8 mouse cellular contexts compared by ENCODE assay signal in genomic region chr7:100965079-100965478, GRCm38 (mm10). TPM values are rescaled to one million over a fixed set of nuclear protein-coding genes. Genes with fewer than 3 reads are reported as not detected.
DNase-seq lines count a peak whose midpoint lies in the region; ATAC-seq lines count a peak whose summit lies in the region.

No protein-coding gene starts in this region.

- DNase-seq in gastrocnemius, postnatal 10 days: peak; percentile 45
- no peak for DNase-seq in gastrocnemius, postnatal 25 days
- DNase-seq in thymus, postnatal 14 days: peak; percentile 16
- no peak for DNase-seq in thymus, adult 18-20 months
- no peak for DNase-seq in frontal cortex, adult 2 months (ENCODE audit: extremely low spot score in 1 of 2, low spot score in 1 of 2)
- DNase-seq in ovary, adult 18-20 months (ENCODE audit: low spot score): no peak

- ATAC-seq in erythroid progenitor cell, adult 5-6 weeks (replicated peaks; ENCODE audit: low FRiP score, poor library complexity, severe bottlenecking): peak; percentile 54; the same call in 1 of the 2 replicates
- peak; percentile 70 for ATAC-seq in megakaryocyte, adult 5-6 weeks (ENCODE audit: poor library complexity, severe bottlenecking)

RNA-seq across cellular contexts. Expression of gene P2ry6, which starts 9.4 kb away (rescaled TPM):
- 1 to 10 TPM; 2.3 to 4.0 TPM for total RNA-seq in gastrocnemius, postnatal 10 days (2021)
- total RNA-seq in gastrocnemius, postnatal 25 days (2021): 1 to 10 TPM; 1.4 to 1.9 TPM
- 2.9 and 5.0 TPM in 2 replicates for total RNA-seq in erythroid progenitor cell, adult 5-6 weeks (2015; ENCODE audit: low replicate concordance)
- 0.64 and 1.7 TPM in 2 replicates for total RNA-seq in erythroid progenitor cell, adult 5-6 weeks (2017; ENCODE audit: low replicate concordance)
- 32.8 and 34.2 TPM in 2 replicates for total RNA-seq in megakaryocyte, adult 5-6 weeks (2015)
- 12.0 and 12.9 TPM in 2 replicates for total RNA-seq in megakaryocyte, adult 5-6 weeks (2017)
- polyA plus RNA-seq in frontal cortex, adult 2 months (2012; rRNA removed): 3.4 and 4.1 TPM in 2 replicates

RNA-seq across cellular contexts. Expression of gene Arhgef17, which starts 33.2 kb away (rescaled TPM):
- total RNA-seq in gastrocnemius, postnatal 10 days (2021): 10 to 100 TPM; 29.6 to 35.5 TPM
- 10 to 100 TPM; 16.4 to 20.8 TPM for total RNA-seq in gastrocnemius, postnatal 25 days (2021)
- total RNA-seq in erythroid progenitor cell, adult 5-6 weeks (2015; ENCODE audit: low replicate concordance): 0.42 TPM in 1 of 2 replicates, not detected in the other
- total RNA-seq in erythroid progenitor cell, adult 5-6 weeks (2017; ENCODE audit: low replicate concordance): 0.08 TPM in 1 of 2 replicates, not detected in the other
- total RNA-seq in megakaryocyte, adult 5-6 weeks (2015): 0.09 and 0.21 TPM in 2 replicates
- total RNA-seq in megakaryocyte, adult 5-6 weeks (2017): 0.12 TPM in 1 of 2 replicates, not detected in the other
- polyA plus RNA-seq in frontal cortex, adult 2 months (2012; rRNA removed): 74.9 and 86.0 TPM in 2 replicates

RNA-seq across cellular contexts. Expression of gene P2ry2, which starts 47.6 kb away (rescaled TPM):
- 10 to 100 TPM; 56.5 to 57.9 TPM for total RNA-seq in gastrocnemius, postnatal 10 days (2021)
- total RNA-seq in gastrocnemius, postnatal 25 days (2021): 10 to 100 TPM; 34.3 to 43.7 TPM
- 1.1 and 1.7 TPM in 2 replicates for total RNA-seq in erythroid progenitor cell, adult 5-6 weeks (2015; ENCODE audit: low replicate concordance)
- 1.7 and 2.6 TPM in 2 replicates for total RNA-seq in erythroid progenitor cell, adult 5-6 weeks (2017; ENCODE audit: low replicate concordance)
- total RNA-seq in megakaryocyte, adult 5-6 weeks (2015): 1.6 and 2.1 TPM in 2 replicates
- 3.6 and 3.7 TPM in 2 replicates for total RNA-seq in megakaryocyte, adult 5-6 weeks (2017)
- 0.57 and 0.58 TPM in 2 replicates for polyA plus RNA-seq in frontal cortex, adult 2 months (2012; rRNA removed)

Comparison
In these comparisons a context has a peak if more than half of its experiments do, and no peak if none do; other contexts are left out.
1. DNase-seq: peak in gastrocnemius, postnatal 10 days (single experiment) and thymus, postnatal 14 days (single experiment); none in gastrocnemius, postnatal 25 days (single experiment), thymus, adult 18-20 months (0 of 2), frontal cortex, adult 2 months (0 of 2) and ovary, adult 18-20 months (single experiment).
2. RNA of gene Arhgef17, which starts 33.2 kb away (total RNA-seq): 29.6 to 35.5 TPM in gastrocnemius, postnatal 10 days and 16.4 to 20.8 TPM in gastrocnemius, postnatal 25 days; 0.08 to 0.42 TPM in erythroid progenitor cell, adult 5-6 weeks and 0.09 to 0.21 TPM in megakaryocyte, adult 5-6 weeks; every median in the first group is over 10 times any median in the second.
3. RNA of gene P2ry2, which starts 47.6 kb away (total RNA-seq): 56.5 to 57.9 TPM in gastrocnemius, postnatal 10 days and 34.3 to 43.7 TPM in gastrocnemius, postnatal 25 days; 1.6 to 3.7 TPM in megakaryocyte, adult 5-6 weeks and 1.1 to 2.6 TPM in erythroid progenitor cell, adult 5-6 weeks; every median in the first group is over 4 times any median in the second.